Mouse (Mus musculus) fat pad, adult 2 months (tissue): ENCODE measurements around the gene Wap.

Source experiments
- DNase-seq: peaks from one replicate; pipeline ENCODE4 v3.0.0-alpha.2; 2011; ENCODE audit warnings: low read depth, low spot score; ENCODE audit errors: extremely low read depth

Gene Wap

GRCm38 (mm10) chr11:6628568-6628967, 9.9 kb downstream of the Wap start:
- no peak for DNase-seq

- DNase-seq = no peak
Measured at GRCm38 (mm10) chr11:6627731-6628130, 10.7 kb downstream of the Wap start.

- DNase-seq = no peak
Measured at GRCm38 (mm10) chr11:6626388-6626772, 12.1 kb downstream of the Wap start.

GRCm38 (mm10) chr11:6625478-6626387, 12.7 kb downstream of the Wap start, which contains the start of gene Tbrg4:
Tbrg4 (minus strand) TSS chr11:6626067.
- peak; percentile 33 for DNase-seq

DNA sequence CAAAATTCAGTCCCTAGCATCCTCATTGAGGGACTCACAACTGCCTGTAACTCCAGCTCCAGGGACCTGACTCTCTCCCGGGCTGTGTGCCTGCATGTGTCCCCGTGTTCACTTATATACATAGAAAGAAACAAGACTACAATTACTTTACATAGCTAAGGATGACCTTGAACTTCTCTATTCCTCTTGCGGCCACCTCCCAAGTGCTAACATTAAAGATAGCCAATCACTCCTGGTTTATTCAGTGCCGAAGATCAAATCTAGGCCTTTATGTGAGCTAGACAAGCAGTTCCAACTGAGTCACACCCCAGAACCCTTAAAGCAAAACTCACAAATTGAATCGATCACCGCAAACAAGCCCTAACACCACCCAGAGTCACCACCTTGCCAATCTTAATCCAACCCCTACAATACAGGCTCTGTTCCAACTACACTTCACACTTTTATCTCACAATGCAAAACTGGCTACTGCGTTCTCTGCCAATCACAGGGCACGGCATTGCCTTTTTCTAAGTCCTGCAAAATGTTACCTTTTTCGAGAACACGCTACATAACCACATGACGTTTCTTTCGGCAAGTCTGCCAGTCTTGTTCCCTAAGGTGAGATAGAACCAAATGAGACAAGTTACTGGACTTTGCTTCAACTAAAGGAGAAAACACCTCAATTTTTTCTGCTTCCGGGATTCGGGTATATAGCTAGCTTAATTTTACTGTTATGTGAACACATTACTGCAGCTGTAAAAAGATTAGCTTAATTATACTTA, 13.6 kb downstream of the Wap start:
- DNase-seq = peak; percentile 25

DNA sequence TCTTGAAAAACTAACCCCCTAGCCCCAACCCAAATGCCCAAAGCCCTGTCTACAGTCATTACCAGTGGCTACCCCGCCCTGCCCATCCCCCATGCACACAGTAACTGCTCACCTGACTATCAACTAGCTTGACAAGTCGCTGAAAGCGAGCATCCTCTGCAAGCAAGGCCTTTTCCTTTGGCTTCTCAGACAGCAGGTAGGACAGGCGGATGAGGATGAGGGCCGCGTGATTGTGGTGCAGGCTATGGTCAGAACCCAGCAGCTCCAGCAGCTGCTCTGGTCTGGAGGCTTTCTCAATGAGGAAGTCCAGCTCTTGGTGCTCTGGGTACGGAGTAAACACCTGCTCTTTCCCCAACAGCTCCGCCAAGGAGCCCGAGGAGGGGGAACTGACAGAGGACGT, 14.7 kb downstream of the Wap start:
- DNase-seq = no peak

DNA sequence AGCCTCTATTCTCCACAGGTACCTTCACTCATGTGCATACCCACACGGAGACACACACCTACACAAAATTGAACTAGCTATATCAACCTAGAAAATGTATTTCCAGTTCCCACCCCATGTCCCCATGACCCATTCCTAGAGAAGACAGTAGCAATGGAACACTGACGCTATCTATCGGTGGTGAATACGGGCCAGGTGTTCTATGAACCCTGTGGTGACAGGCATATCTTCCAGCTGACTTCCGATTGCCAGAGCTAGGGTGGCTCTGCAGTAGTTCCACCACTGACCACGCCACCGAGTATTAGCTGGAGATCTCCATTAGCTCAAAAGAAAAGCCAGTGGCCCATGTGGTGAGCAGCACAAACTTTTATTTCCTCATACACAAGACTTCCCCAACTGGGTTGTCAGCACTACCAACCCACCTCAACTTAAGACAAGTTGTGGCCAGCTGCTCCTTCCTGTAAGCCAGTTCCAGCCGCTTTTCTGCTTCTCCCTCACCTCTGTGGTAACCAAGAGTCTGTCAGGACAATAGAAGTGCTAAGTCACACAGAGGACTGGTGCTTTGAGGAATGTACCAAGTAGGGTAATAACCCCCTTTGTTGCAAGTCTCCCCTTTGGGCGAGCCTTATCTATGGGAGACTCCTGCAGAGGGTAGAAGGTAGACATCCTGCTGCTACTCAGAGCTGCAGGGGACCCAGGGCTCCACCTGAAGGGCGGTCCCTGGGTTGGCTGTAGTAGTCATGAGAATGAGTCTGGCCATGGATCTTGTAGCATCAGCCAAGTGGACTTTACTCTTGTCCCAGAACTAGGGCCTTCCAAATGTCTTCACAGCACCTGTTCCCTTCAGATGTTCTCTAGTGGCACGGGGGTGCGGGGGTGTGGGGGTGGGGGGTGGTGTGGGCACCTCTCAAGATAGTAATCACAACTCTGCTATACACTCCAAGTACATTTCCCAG, 22.9 kb downstream of the Wap start:
- DNase-seq = no peak

DNA sequence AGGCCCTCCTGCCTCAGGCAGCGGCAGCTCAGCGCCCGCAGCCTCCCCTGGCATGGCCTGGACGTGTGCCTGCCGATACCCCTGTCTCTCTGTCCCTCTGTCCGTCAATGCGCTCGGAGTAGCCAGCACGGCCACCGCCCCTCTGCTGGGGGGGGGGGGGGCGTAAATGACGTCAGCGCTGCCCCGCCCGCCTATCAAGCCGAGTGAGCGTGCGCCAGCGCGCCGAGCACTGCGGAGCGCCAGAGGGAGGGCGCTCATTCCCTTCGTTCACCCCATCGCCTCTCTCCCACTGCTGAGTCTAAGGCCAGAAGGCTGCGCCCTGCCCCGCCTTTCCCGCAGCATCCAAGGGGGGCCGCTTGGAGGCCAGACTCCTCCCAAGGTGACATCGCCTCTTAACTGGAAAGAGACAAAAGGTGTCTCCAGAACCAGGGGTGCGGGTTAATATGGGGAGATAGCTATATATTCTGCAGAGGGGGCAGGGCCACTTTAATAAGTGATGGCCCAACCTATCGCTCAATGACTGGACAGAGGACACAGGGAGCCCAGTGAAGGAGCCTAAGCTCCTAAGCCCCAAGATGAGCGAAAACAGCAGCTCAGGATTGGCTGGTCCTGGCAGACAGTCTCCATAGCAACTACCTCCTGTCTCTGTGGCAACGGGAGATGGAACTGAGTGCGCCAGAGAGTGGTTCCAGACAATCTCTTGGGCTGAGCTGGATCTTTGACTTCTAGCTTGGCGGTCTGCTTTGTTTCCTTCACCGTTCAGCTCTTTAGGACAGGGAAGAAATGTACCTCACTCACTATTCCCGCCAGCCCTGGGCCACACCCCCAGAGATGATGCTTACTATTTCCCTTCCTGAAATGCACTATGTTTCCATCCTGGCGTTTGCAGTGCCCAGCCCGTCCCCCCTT, 32.7 kb downstream of the Wap start, which contains the start of gene Nacad:
TSS of gene Nacad (minus strand) at position 563 of the 909 bp plus-strand sequence.
- DNase-seq = no peak

DNA sequence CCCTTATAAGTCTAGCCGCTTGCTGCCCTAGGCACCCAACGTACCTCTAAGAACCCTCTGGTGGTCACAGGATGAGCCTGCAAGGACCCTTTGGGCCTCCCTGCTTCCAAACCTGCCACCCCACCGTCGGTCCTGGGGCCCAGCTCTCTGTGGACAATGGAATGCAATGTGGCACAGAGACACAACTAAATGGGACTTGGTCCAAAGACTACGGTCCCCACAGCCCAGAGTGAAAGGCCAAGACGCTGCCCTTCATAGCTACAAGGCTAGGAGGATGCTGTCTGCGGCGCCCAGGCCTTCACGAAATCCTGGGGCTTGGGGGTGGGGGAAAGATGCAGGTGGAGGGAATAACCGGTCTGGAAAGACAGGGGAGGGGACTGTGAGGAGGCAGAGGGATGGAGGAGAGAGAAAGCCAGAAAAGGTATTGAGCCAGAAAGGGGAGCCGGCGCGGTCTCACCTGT, 33.4 kb downstream of the Wap start:
- no peak for DNase-seq

DNA sequence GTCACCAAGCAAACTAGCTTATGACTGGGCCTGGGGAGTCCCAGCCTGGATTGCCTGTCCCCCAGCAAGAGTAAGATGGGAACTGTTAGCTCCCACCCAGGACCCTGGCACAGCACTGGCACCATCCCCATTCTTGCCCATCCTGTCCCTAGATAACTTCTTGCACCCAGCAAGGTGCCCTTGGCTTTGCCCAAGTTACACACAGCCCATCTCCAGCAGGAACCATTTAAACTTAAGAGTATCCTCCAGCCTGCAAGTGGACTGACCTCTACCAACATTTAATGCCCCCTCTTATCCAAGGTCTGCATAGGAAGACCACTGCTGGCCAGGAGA, 33.9 kb downstream of the Wap start:
- no peak for DNase-seq

GRCm38 (mm10) chr11:6603887-6604603, 34.4 kb downstream of the Wap start:
- DNase-seq = no peak

DNA sequence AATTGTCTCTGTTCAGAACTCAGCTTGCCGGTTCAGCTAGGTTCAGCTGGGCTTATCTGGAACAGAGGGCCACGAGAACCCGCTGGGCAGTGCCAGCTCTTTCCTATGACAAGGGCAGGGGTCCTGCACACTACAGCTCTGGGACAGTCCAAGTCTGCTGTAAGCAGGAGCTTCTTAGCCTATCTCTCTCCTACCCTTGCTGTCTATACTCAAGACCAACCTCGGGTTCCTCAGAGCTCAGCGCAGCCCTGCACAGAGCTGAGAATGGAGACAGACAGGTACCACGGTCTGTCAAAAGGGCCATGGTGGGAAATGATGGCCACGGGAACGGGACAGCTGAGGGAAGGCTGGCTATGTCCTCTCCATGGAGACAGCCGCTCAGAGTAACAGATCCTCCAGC, 35.2 kb downstream of the Wap start:
- no peak for DNase-seq

DNA sequence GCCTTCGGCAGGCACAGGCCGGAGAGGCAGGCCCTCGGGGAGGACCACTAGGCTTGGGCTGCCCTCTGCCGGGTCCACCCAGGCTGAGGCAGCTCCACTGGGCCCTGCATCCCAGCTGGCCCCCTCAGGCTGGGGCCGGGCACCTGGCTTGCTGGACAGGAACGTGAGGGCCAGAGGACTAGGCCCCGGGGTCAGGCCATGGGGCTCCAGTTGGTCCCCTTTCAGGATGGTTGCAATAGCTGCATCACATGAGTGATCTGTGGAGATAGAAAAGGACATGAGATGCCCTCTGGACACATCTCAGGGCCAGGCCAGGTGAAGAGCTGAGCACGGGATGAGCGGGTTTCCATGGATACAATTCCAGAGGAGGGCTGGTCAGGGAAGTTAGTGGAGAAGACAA, 35.8 kb downstream of the Wap start:
- DNase-seq = no peak

DNA sequence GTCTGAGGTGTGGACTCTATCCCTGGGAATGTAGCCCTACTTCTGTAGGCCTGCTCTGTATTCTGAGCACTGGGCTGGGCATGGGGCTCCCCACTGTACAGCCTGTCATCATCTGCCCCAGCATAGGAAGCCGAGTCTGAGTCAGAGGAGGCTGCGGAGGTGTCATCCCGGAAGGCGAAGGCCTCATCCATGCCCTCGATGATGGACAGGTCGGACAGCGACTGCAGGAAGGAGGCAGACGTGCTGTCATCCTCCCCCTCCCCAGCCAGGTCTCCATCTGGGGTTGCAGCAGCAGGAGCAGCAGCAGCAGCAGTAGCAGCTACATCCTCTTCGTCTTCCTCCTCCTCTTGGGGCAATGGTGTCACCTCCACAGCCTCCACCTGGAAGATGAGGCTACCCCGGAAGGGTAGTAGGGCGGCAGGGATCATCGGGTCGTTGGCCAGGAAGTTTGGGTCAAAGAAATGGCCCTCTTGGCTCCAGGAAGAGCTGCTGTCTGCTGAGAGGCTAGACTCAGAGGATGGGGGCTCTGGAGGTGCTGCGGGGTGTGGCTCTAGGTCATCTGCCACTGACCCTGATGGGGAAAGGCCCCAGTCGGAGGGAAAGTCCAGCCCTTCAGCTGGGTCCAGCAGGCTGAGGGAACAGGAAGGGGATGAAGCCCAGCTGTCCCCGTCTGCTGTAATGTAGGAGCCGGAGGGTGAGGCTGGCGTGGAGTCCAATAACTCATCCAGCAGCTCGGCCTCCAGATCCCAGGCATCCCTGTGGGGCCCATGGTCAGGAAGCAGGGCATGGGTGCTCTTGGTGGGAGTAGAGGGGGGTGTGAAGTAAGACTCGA, 36.6 kb downstream of the Wap start:
- no peak for DNase-seq

- no peak for DNase-seq
Measured at GRCm38 (mm10) chr11:6600284-6600944, 38.0 kb downstream of the Wap start.

DNA sequence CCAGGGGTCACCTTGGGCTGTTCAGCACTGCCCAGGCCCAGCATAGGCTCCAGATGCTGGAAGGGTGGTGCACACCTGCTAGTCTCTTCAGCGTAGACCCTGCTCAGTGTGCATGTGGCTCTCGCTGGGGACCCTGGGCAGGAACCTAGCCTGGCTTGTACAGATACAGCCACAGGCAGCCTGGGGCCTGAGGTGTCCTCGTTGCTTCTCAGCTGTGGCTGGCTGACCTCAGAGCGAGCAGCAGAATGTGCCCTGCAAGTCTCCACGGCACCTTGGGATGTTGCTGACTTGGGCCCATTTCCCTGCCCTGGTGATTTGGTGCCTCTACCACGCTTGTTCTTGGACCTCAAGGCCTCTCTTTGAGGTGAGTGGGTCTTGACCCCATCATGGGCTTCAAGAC, 38.6 kb downstream of the Wap start:
- no peak for DNase-seq

DNA sequence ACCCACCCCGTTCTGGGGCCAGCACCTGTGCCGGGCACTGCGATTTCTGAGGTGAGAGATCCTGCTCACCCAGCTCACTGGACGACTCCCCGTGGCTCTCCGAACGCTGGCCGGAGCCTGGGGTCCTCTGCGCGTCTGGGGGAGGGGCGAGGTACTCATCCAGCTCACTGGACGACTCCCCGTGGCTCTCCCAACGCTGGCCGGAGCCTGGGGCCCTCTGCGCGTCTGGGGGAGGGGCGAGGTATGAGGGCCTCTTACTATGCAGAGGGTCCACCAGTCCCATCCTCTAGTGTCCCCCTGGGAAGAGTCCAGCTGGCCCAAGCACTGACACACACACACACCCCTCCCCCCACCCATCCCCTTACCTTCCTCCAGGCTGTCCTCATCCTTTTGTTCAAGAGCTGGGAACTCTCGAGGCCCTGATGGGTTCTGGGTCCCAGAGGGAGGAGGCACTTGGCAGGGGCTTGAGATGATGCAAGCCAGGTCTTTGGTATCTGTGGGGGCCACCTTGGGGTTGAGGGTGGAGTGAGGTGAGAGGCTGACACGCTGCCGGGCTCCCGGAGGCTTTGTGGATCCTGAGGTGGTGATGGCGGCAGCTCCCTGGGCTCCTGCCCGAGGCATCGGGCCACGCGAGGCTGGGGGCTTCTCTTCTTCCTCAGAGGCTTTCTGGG, 39.3 kb downstream of the Wap start:
- no peak for DNase-seq
